Mouse (Mus musculus): ENCODE data around the gene Btbd11.

Gene Btbd11

DNA sequence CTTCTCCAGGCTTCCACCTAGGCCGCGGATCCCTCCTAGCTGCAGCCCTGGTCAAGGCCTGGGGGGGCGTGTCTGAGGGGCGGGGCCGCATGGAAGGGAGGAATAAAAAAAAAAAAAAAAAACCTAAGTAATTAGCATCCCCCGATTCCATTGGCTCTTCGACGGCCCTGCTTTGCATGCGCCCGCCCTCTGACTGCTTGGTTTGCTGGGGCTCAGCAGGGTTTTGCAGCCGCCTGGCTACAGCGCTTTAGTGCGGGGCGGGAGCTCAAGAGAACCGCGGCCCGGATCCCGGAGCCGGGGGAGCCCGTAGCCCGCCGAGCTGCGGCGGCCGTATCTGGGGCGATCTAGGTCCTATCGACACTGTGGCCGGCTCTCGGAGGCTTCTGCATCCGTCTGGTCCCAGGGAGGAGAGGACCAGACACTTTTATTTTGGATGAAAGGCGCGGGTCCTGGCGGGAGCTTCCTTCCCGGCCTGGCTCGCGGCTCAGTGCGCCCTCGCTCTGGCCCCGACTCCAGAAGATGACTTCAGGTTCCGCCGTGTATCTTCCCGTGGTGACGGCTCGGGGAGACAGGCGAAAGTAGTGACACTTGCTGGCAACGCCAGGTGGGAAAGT is at the start of gene Btbd11:
Gene Btbd11, plus strand, starts transcription at position 210 of the 614 bp plus-strand sequence.
- in situ Hi-C loops (cut with MboI; ENCODE audit: low pct_unique_long_range_greater_than_20kb in 1 of 2, low sequenced_read_pairs in 2 of 2, unreplicated experiment in 1 of 2), result loop anchor here in 1 of 2 experiments (10.0 kb wide), 1 partner anchor 168 kb away; no protein-coding TSS in a partner anchor

DNA sequence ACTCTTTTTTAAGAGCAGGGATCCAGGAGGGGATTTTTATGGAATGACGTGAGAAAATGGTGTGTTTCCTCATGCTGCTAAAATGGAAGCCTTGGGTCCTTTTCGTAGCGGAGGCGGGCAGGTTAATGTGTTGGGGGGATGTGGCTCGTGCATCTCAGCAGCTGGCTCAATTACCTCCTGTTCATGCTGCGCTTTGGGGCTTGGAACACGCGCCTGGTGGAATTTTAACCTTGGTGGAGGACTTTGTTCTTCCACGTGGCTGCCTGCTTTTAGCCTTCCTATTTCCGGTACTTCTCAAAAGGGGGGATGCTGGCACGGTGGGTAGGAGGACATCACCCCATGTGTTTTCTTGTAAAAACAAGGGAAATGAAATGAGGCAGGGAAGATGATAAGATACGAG is 47.9 kb upstream of the Btbd11 start:
- in situ Hi-C loops (cut with MboI; ENCODE audit: low pct_unique_long_range_greater_than_20kb in 1 of 2, low sequenced_read_pairs in 2 of 2, unreplicated experiment in 1 of 2), result no loop called here

DNA sequence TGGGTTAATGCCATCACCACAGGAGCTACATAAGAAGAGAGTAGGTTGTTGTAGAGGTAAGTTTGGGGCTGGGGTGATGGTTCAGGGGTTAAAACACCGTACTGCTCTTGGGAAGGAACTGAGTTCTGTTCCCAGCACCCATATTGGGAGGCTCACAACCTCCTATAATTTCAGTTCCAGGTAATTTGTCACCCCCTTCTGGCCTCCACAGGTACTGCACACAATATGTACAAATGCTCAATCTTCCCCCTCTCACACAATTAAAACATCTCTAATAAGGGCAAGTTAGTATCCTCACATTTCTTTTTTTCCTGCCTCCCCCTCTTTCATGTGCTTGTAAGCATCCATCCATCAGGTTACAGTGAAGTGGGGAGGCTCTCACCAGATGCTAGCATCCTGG is 44.7 kb upstream of the Btbd11 start:
- in situ Hi-C loops (cut with MboI; ENCODE audit: low pct_unique_long_range_greater_than_20kb in 1 of 2, low sequenced_read_pairs in 2 of 2, unreplicated experiment in 1 of 2), result no loop called here

DNA sequence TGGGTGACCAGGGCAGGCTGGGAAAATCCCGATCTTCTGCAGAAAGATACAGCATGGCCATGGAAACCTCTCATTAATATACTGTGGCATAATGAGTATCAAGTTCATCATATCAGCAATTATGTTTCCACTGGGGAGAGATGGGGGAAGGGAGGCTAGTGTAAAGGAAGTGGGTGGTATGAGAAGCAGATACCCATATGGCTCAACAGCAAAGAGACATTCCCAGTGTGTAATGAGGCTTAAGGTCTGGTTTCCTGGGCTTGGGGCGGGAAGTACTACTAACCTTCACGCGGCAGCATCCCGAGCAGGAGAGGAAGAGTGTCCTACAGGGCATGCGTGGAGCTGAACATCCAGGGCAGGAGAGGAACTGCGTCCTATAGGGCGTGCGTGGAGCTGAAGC is 39.4 kb upstream of the Btbd11 start:
- in situ Hi-C loops (cut with MboI; ENCODE audit: low pct_unique_long_range_greater_than_20kb in 1 of 2, low sequenced_read_pairs in 2 of 2, unreplicated experiment in 1 of 2), result no loop called here

DNA sequence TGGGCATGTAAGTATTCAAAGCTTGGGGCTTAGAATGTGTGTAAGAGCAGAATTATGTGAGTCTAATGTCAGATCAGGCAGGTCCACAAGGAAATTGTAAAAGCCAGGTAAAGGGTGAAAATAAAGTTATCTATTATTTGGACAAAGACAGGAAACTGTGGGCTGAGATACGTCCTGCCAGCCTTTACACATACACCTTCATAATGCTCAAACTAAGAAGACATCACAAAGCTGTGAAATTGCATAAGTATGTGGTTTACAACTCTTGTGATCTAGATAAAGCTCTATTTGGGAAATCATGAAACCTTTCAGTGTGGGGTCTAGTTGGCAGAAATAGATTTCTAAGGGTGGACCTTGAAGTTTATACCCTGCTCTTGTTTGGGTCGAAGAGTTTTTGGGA is 34.1 kb upstream of the Btbd11 start:
- in situ Hi-C loops (cut with MboI; ENCODE audit: low pct_unique_long_range_greater_than_20kb in 1 of 2, low sequenced_read_pairs in 2 of 2, unreplicated experiment in 1 of 2), result no loop called here

DNA sequence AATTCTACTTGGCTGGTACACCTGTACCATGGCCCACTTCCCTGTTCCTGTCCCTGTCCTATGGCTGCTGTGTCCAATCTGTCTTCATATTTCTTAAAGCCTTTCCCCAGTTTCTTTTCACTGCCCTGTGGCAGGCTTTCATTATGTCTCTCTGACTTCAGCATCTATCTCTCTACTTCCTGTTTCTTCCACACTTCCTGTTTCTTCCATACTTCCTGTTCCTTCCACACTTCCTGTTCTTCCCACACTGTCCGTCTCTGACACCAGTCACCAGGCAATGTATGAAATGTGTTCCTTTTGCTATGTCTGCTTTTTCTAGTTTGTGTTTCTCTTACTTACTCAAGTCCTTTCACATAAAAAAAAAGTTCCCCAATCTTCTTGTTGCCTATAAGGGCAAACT is 32.3 kb upstream of the Btbd11 start:
- in situ Hi-C loops (cut with MboI; ENCODE audit: low pct_unique_long_range_greater_than_20kb in 1 of 2, low sequenced_read_pairs in 2 of 2, unreplicated experiment in 1 of 2), result no loop called here

DNA sequence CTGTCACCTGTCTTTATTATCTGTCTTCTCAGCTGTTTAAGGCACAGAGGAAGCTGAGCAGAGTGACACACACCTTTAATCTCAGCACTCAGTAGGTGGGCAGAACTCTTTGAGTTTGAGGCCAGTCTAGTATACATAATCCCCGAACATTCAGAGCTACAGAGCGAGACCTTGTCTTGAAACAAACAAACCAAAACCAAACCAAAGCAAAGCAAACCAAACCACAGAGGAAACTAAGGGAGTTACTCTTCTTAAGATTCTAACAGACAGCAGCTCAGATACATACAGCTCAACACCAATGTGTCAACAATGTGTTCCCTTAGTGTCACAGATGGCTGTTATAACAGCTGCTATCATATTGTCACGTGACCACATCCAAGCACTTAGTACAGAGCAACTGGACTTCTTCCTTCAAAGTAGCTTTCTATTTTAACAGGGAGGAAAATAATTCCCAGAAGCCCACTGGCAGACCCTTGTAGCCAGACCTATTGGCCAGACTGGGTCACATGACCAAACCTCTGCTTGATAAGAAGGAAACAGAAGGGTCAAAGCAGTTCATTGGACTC is 27.0 kb upstream of the Btbd11 start:
- in situ Hi-C loops (cut with MboI; ENCODE audit: low pct_unique_long_range_greater_than_20kb in 1 of 2, low sequenced_read_pairs in 2 of 2, unreplicated experiment in 1 of 2), result no loop called here

DNA sequence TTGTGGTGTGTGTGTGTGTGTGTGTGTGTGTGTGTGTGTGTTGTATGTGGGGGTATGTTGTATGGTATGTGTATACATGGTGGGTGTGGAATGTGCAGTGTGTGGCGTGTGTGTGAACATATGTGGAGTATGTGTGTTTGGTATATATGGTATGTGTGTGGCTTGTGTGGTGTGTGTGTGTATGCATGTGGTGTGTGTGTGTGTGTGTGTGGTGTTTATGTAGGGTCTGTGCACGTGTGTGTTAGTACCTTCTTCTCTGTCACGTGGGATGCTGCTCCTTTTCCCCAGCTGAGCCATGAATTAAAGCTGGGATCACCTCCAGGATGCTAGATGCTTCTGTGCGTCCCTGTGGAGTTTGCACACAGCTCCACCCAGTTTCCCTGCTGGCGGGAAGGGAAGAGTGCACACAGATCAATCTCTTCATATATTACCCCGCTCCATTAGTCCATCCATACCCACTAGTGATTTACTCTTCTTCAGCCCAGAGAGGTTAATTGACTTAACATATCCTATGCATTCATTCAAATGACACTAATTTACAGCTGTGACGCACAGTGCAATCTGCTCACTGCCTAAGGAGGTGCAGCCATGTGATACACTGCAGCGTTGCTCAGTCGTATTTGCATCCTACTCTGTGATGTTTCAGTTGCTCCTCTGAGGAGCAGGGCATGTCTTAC is 23.7 kb upstream of the Btbd11 start:
- in situ Hi-C loops (cut with MboI; ENCODE audit: low pct_unique_long_range_greater_than_20kb in 1 of 2, low sequenced_read_pairs in 2 of 2, unreplicated experiment in 1 of 2), result no loop called here

DNA sequence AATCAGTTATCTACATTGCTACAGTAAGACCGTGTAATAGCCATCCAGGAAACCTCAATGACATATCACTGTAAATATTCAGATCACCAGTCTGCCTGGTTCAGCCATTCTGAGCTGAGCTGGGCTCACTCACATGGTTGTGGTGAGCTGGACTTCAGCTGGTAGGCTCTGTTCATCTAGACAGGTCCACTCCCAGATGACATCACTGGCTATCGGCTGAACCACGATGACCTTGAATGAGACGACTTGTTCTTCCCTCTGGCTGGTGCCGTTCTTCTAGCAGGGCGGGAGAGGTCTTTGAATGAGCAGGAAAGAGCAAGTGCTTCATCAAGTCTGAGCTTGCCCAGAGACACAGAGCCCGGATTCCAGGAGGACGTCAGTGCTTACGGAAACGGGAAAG is 19.7 kb upstream of the Btbd11 start:
- in situ Hi-C loops (cut with MboI; ENCODE audit: low pct_unique_long_range_greater_than_20kb in 1 of 2, low sequenced_read_pairs in 2 of 2, unreplicated experiment in 1 of 2), result no loop called here

DNA sequence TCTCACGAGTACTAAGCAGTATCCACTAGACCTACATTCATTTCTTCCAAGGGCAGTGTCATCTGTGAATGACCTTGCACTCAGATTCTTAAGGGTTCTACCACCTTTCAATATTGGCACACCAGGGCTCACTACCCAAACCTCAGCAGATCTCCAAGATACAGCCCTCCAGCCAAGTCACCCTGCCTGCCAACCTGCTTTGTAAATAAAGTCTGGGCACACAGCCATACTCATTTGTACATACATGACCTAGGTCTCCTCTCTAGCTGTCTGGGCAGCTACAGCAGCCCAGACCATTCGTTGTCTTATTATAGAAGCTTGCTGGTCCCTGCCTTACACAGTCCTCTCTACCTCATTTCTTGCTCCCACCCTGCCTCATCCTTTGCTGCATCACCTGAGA is 15.3 kb upstream of the Btbd11 start:
- in situ Hi-C loops (cut with MboI; ENCODE audit: low pct_unique_long_range_greater_than_20kb in 1 of 2, low sequenced_read_pairs in 2 of 2, unreplicated experiment in 1 of 2), result no loop called here

DNA sequence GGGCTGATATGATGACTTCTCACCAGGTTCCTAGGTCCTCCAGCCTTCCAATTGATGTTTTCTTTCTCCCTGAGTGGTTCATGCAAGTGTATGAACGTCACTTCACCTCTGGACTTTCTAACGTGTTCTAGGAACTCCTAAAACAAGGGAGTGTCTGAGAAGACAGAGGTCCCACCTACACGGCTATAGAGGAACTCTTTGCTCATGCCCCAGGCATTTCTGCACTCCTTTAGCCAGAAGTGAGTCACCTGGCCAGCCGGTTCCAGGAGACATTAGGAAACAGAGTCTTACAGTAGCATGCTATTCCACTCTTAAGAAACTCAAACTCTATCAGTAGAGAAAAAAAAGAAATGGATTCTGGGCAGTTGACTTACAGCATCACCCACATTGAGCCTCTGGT is 14.5 kb upstream of the Btbd11 start:
- in situ Hi-C loops (cut with MboI; ENCODE audit: low pct_unique_long_range_greater_than_20kb in 1 of 2, low sequenced_read_pairs in 2 of 2, unreplicated experiment in 1 of 2), result no loop called here

DNA sequence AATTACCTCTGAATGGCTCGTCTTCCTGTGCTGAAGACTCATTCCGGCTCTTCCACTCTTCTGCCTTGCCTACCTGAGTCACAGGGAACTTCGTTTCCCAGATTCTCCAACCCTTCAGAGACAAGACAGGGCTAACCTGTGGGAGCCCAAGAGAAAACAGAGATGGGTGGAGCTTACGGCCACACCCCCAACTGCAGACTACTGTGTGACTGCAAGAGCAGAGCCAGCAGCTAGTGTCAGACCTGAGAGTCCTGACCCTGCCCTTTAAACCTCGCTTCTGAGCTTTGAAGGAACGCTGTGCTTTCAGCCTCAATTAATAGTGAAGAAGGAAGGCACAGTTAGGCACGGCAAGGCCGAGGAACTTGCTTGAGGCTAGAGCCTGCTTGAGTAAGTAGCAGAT is 7.6 kb upstream of the Btbd11 start:
- in situ Hi-C loops (cut with MboI; ENCODE audit: low pct_unique_long_range_greater_than_20kb in 1 of 2, low sequenced_read_pairs in 2 of 2, unreplicated experiment in 1 of 2), result no loop called here

DNA sequence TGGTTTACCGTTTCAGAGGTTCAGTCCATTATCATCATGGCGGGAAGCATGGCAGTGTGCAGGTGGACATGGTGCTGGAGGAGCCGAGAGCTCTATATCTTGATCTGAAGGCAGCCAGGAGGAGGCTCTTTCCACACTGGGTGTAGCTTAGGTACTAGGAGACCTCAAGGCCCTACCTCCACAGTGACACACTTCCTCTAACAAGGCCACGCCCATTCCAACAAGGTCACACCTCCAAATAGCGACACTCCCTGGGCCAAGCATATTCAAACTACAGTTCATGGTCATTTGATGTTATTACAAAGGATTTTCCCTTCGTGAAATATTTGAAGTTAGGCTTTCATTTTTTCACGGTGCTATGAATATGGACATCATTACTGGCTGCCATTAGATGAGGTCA is 3.6 kb upstream of the Btbd11 start:
- in situ Hi-C loops (cut with MboI; ENCODE audit: low pct_unique_long_range_greater_than_20kb in 1 of 2, low sequenced_read_pairs in 2 of 2, unreplicated experiment in 1 of 2), result loop anchor here in 1 of 2 experiments (10.0 kb wide), 1 partner anchor 172 kb away; no protein-coding TSS in a partner anchor

DNA sequence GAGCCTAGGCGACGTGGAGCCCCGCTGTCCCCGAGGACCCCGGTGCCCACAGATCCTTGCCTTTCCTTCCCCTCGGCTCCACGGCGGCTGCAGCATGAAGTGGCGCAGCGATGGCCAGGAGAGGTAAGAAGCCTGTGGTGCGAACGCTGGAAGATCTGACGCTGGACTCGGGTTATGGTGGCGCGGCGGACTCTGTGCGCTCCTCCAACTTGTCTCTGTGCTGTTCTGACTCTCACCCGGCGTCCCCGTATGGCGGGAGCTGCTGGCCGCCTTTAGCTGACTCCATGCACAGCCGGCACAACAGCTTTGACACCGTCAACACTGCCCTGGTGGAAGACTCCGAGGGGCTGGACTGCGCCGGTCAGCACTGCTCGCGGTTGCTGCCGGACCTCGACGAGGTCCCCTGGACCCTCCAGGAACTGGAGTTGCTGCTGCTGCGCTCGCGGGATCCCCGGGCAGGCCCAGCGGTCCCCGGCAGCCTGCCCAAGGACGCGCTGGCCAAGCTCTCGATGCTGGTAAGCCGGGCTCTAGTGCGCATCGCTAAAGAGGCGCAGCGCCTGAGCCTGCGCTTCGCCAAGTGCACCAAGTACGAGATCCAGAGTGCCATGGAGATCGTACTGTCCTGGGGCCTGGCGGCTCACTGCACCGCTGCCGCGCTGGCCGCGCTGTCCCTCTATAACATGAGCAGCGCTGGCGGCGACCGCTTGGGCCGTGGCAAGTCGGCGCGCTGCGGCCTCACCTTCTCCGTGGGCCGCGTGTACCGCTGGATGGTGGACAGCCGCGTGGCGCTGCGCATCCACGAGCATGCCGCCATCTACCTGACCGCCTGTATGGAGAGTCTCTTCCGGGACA is 831 bp downstream of the Btbd11 start:
- in situ Hi-C loops (cut with MboI; ENCODE audit: low pct_unique_long_range_greater_than_20kb in 1 of 2, low sequenced_read_pairs in 2 of 2, unreplicated experiment in 1 of 2), result loop anchor here in 1 of 2 experiments (10.0 kb wide), 1 partner anchor 167 kb away; no protein-coding TSS in a partner anchor

DNA sequence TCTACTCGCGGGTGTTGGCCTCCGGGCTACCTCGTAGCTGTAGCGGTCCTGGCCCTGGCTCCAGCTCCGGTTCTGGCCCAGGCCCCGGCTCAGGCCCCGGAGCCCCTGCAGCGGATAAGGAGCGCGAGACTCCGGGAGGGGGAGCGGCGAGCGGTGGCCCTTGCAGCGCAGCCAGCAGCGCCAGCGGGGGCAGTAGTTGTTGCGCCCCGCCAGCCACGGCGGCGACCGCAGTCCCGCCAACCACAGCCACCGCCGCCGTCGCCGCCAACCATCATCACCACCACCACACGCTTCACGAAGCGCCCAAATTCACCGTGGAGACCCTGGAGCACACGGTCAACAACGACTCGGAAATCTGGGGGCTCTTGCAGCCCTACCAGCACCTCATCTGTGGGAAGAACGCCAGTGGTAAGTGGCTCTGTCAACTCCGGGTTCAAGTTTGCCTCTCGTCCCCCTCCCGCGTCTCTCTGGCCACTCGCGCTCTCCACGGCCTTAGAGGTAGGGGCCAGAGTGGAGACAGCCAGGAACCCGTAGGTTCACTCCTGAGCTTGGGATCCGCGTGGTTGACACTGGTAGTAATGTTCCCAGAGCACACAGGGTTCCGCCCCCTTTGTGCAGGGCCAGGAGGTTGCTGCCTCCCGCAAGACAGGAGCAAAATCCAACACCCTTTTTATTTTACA is 1.6 kb downstream of the Btbd11 start:
- in situ Hi-C loops (cut with MboI; ENCODE audit: low pct_unique_long_range_greater_than_20kb in 1 of 2, low sequenced_read_pairs in 2 of 2, unreplicated experiment in 1 of 2), result loop anchor here in 1 of 2 experiments (10.0 kb wide), 1 partner anchor 167 kb away; no protein-coding TSS in a partner anchor

DNA sequence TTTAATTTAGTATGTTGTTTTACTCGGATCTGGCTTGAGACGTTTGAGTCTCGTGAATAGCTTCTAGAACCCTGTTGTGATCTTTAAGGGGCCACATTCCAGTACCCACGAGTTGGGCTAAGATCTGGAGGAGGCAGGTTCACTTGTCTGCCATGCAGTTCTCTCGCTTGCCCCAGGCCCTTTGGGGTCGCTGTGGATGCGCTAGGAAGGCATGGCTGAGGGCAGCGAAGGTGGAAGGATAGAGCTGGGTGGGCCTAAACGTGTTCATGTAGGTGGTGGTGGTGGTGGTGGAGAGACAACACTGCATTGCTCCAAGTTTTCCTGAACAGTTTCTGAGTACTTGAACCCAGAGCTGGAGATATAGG is 2.1 kb downstream of the Btbd11 start:
- in situ Hi-C loops (cut with MboI; ENCODE audit: low pct_unique_long_range_greater_than_20kb in 1 of 2, low sequenced_read_pairs in 2 of 2, unreplicated experiment in 1 of 2), result loop anchor here in 1 of 2 experiments (10.0 kb wide), 1 partner anchor 166 kb away; no protein-coding TSS in a partner anchor

DNA sequence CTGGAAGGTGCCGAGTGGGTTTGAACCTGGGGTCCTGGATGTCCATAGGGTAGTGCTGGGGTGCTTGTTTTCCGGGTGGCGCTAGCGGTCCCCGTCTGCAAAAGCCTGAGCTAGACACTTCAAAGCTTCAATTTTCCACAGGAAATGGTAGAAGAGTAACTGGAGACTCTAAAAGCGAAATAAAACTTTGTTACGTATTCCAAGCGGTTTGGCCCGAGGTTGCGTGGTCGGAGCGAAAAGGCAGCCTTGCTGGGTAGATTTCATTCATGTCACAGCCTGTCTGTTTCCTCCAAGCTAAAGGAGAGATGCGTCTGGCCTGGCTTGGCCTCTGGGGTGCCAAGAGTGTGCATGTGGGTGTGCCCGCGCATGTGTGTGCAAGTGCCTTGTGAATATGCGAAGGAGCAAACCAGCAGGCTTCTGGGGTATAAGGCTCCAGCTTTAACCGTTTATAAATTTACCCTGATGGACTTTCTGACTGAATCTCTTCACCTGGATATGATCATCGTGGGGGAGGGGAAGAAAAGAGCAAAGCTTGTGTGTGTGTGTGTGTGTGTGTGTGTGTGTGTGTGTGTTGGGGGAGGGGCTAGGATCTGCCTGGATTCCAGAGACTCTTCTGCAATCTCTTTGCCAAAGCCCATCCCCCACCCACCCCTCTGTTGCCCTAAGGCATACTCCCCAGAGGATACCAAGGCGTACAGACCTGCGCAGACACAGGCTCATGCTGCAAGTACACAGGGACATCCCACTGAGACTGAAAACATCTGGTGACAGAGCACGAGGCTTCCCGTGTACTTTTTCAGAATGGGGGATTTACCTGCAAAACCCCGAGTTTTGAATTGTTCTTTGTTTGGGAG is 2.9 kb downstream of the Btbd11 start:
- in situ Hi-C loops (cut with MboI; ENCODE audit: low pct_unique_long_range_greater_than_20kb in 1 of 2, low sequenced_read_pairs in 2 of 2, unreplicated experiment in 1 of 2), result loop anchor here in 1 of 2 experiments (10.0 kb wide), 1 partner anchor 165 kb away; no protein-coding TSS in a partner anchor

DNA sequence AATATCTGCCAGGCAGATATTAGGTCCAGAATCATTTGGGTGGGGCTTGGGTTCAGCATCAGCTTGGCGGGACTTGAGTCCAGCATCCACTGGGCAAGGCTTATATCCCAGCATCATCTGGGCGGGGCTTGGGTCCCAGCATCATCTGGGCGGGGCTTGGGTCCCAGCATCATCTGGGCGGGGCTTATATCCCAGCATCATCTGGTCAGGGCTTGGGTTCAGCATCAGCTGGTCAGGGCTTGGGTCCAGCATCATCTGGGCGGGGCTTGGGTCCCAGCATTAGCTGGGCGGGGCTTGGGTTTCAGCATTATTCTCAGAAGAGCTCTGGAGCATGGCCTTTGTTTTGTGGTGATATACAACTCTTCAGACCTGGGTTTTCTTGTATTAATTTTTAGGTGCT is 6.4 kb downstream of the Btbd11 start:
- in situ Hi-C loops (cut with MboI; ENCODE audit: low pct_unique_long_range_greater_than_20kb in 1 of 2, low sequenced_read_pairs in 2 of 2, unreplicated experiment in 1 of 2), result no loop called here
